Mouse (Mus musculus) spleen, adult 2 months (tissue): Measurements from ENCODE around the gene Plppr1. TPM values are rescaled to one million over a fixed set of nuclear protein-coding genes. Genes with fewer than 3 reads are reported as not detected.

Experiments used
- DNase-seq, 2 experiments: peaks; one replicate each; pipeline versions ENCODE4 v3.0.0 to v3.0.0-alpha.2; 2012 to 2021; ENCODE audit warnings: low spot score in 2 of 2, low read depth in 1 of 2
- H3K27ac ChIP-seq: fragments of 200-500 bp; 2 replicates; pipeline ENCODE4 v1.5.1; 2012; ENCODE audit warnings: low read length, inconsistent platforms; ENCODE audit not compliant: insufficient read depth
- H3K27me3 ChIP-seq: fragments of 200-500 bp; 2 replicates; pipeline ENCODE4 v1.6.1; 2012; ENCODE audit warnings: mild to moderate bottlenecking, moderate library complexity, low read length, inconsistent platforms; ENCODE audit not compliant: control insufficient read depth, insufficient read depth
- H3K36me3 ChIP-seq: fragments of 200-500 bp; 2 replicates; pipeline ENCODE4 v1.6.1; 2012; ENCODE audit warnings: mild to moderate bottlenecking, low read length, inconsistent platforms; ENCODE audit not compliant: control insufficient read depth, insufficient read depth
- H3K4me1 ChIP-seq: fragments of 200-500 bp; 2 replicates; pipeline ENCODE4 v1.6.1; 2011; ENCODE audit warnings: inconsistent platforms; ENCODE audit not compliant: control insufficient read depth, insufficient read depth, insufficient read length
- H3K4me3 ChIP-seq: fragments of 200-500 bp; 2 replicates; pipeline ENCODE4 v1.5.1; 2011; ENCODE audit warnings: mild to moderate bottlenecking, inconsistent platforms; ENCODE audit not compliant: insufficient read depth, insufficient read length; ENCODE audit errors: extremely low read depth
- CTCF ChIP-seq: fragments of 200-500 bp; IDR thresholded peaks from 2 replicates; pipeline ENCODE4 v1.5.1; 2011; ENCODE audit warnings: mild to moderate bottlenecking, inconsistent platforms; ENCODE audit not compliant: insufficient read depth, insufficient read length, insufficient replicate concordance; ENCODE audit errors: extremely low read depth
- POLR2A ChIP-seq: fragments of 200-500 bp; IDR thresholded peaks from 2 replicates; pipeline ENCODE4 v1.6.1; 2011; ENCODE audit warnings: low read depth, low read length, inconsistent platforms
- WGBS: fragments of 180-500 bp; shearing (Covaris S2); methylation state at CpG from one replicate; pipeline ENCODE4 v1.1.7; 2018; 5-methylcytosine and 5-hydroxymethylcytosine counted together
- polyA plus RNA-seq: library from polyadenylated mRNA; depleted of rRNA; stranded (reverse); fragments of >200 nt; gene quantifications from 2 replicates; pipeline ENCODE4 v1.2.3, GENCODE M21; 2012

Gene Plppr1
- polyA plus RNA-seq, 1 experiment: 0.16 TPM

GRCm38 (mm10) chr4:49189991-49190526, 131.0 kb downstream of the Plppr1 start:
- TF ChIP-seq CTCF: no peak
- TF ChIP-seq POLR2A: no peak
- H3K36me3 ChIP-seq: no peaks in the 10 kb centered on the region
- no peak overlapping the region for H3K4me3 ChIP-seq
- no peak for DNase-seq
- no peaks in the 10 kb centered on the region for H3K27me3 ChIP-seq
- 91% methylated on average over 3 of the region's 3 CpGs for WGBS
- no peak overlapping the region for H3K27ac ChIP-seq
- no peaks in the 10 kb centered on the region for H3K4me1 ChIP-seq

DNA sequence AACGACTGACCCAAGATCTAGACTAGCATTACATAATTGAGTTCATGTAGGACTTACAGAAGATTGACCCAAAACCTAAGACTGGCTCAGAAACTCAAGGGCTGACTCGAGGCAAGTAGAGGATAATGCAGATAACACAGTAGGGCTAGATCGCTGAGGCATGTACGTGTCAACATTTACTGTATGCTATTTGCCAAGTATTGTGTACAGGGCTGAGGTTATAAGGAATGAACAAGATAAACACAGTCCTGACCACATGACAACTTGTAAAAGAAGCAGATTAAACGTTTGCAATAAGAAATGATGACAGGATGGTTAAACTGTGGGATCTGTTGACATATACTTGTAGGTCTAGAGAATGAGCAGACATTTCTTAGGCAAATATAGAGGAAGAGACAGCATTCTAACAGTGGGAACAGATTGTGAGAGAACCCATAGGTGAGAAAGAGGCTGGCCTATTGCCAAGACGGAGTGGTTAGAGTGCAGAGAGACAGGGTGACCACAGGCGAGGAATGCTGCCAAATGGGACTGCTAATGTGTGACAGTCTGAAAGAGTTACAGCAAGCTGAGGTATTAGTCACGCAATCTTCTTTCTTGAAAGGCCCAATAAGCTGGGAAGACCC, 138.2 kb downstream of the Plppr1 start:
- no peaks in the 10 kb centered on the region for H3K36me3 ChIP-seq
- H3K4me3 ChIP-seq: no peak overlapping the region
- 37% methylated on average over 8 of the region's 8 CpGs for WGBS
- TF ChIP-seq CTCF (no peak), POLR2A (no peak)
- no peaks in the 10 kb centered on the region for H3K27me3 ChIP-seq
- peak in 1 of 2 experiments; percentile 17 for DNase-seq
- no peak overlapping the region for H3K27ac ChIP-seq
- H3K4me1 ChIP-seq: peaks cover 7% of the 10 kb centered on the region

DNA sequence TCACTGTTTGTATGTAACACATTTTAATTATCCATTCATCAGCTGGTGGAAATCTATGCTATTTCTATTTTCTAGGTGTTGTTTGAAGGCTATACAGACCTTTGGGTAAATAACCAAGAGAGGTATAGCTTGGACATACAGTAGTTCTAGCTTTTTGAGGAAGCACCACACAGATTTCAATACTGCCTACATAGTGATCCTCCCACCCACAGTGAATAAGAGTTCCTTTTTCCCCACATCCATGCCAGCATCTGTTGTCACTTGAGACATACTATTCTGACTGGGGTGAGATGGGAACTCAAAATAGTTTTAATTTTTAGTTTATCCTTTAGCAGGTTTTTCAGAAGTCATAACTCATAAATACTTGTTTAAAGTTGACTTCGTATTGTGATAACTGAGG, 151.4 kb downstream of the Plppr1 start:
- Histone ChIP-seq H3K27ac (no peak overlapping the region), H3K4me1 (no peaks in the 10 kb centered on the region), H3K36me3 (no peaks in the 10 kb centered on the region), H3K27me3 (no peaks in the 10 kb centered on the region), H3K4me3 (no peak overlapping the region)
- TF ChIP-seq CTCF (no peak), POLR2A (no peak)
- DNase-seq: no peak
- 93% methylated on average over 1 of the region's 1 CpGs for WGBS

- H3K36me3 ChIP-seq: no peaks in the 10 kb centered on the region
- H3K27me3 ChIP-seq: no peaks in the 10 kb centered on the region
- H3K4me3 ChIP-seq: no peak overlapping the region
- H3K27ac ChIP-seq: no peak overlapping the region
- TF ChIP-seq CTCF (no peak), POLR2A (no peak)
- H3K4me1 ChIP-seq: no peaks in the 10 kb centered on the region
- WGBS: 73% methylated on average over 5 of the region's 5 CpGs
- no peak for DNase-seq
These were observed 152.5 kb downstream of the Plppr1 start for GRCm38 (mm10) chr4:49211582-49211981.

DNA sequence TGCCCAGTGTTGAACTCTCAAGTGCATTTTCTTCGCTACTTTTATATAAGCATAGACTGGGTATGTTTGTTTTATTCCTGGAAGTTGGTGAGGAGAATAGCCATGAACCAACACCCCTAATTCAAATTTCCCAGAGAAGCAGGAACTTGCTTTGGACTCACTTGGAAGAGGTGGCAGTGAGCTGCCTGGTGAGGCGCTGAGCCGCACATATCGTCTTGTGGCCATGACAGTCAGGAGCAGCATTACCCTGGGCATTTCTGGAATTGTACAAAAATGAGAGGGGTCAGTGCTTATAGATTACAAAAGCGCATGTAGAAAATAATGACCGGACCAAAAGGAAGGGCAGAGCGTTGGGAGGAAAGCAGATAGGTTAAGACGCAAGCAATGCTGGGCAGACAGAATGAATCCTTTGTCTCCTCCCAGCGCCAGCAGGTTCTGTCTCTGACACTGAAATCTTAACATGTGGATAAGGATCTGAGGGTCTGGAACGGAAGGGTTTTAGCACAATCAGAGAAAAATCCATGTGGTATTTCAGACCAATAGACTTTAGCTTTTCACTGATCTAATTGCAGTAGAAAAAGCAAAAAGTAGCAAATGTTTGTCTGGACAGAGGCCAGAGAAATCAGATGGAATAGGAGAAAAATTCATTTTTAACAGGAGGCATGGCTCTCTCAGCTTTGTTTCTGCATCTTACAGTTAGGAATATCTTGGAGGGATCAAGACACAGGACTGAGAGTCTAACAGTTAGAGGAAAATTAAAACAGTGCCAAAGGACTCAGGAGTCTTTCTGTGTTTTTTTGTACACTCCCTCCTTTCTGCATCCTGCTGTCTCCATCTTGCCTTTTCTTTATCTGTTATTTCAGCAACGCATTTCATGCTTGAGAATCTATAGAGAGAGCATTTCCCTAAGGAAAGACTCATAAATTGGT, 153.8 kb downstream of the Plppr1 start:
- no peak for DNase-seq
- no peak overlapping the region for H3K27ac ChIP-seq
- no peaks in the 10 kb centered on the region for H3K4me1 ChIP-seq
- no peaks in the 10 kb centered on the region for H3K27me3 ChIP-seq
- H3K36me3 ChIP-seq: no peaks in the 10 kb centered on the region
- TF ChIP-seq CTCF: no peak
- no peak for TF ChIP-seq POLR2A
- H3K4me3 ChIP-seq: no peak overlapping the region
- 89% methylated on average over 11 of the region's 11 CpGs for WGBS

DNA sequence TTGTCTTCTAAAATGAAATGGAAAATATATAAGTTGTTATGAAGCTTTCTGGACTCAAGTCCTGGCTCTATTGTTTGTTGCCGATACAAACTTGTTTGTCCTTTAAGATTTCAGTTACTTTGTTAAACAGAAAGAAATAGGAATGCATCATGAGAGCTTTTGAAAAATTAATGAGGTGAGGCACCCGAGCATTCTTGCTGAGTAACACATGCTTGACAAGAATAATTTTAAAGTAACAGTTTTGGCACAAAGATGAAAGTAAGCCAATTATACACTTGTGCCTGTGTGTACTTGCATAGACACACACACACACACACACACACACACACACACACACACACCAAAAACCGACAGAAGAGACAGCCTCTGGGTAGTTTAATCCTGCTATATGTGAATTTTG, 155.3 kb downstream of the Plppr1 start:
- WGBS: 69% methylated on average over 3 of the region's 3 CpGs
- Histone ChIP-seq H3K27me3 (no peaks in the 10 kb centered on the region), H3K4me1 (no peaks in the 10 kb centered on the region), H3K36me3 (no peaks in the 10 kb centered on the region), H3K27ac (no peak overlapping the region), H3K4me3 (no peak overlapping the region)
- TF ChIP-seq POLR2A (no peak), CTCF (no peak)
- DNase-seq: no peak
